In genomic region chr16:55390400-55390799, GRCm38 (mm10) we compare ENCODE assay signal across 28 mouse cellular contexts.
DNase-seq lines count a peak whose midpoint lies in the region; ATAC-seq and TF ChIP-seq lines count a peak whose summit lies in the region.
"Had no signal": no experiment of that assay in that cellular context is flagged by ENCODE, and none has a peak within 500 bp of the region (broad histone marks: within the 10 kb centered on the region; RNA-seq: fewer than 3 reads in every experiment).

No protein-coding gene starts in this region.

- no peak overlapping the region for H3K4me3 ChIP-seq in forebrain, postnatal 0 days (ENCODE audit: low read depth, low read length)
- no peak overlapping the region for H3K4me3 ChIP-seq in forebrain, embryonic 12.5 days (replicated peaks)
- H3K4me3 ChIP-seq: embryonic facial prominence, embryonic 13.5 days; embryonic facial prominence, embryonic 15.5 days; erythroblast, embryonic 14.5 days; forebrain, embryonic 10.5 days; forebrain, embryonic 13.5 days; forebrain, embryonic 15.5 days had no signal

- H3K27me3 ChIP-seq in forebrain, postnatal 0 days (ENCODE audit: insufficient read depth, low read length) = no peaks in the 10 kb centered on the region
- H3K27me3 ChIP-seq in forebrain, embryonic 12.5 days = no peaks in the 10 kb centered on the region
- H3K27me3 ChIP-seq: CH12.LX; embryonic facial prominence, embryonic 13.5 days; embryonic facial prominence, embryonic 15.5 days; forebrain, embryonic 13.5 days; forebrain, embryonic 15.5 days; Patski had no signal

- H3K4me2 ChIP-seq in forebrain, postnatal 0 days (ENCODE audit: low read depth) = no peak overlapping the region
- no peak overlapping the region for H3K4me2 ChIP-seq in forebrain, embryonic 12.5 days
- H3K4me2 ChIP-seq: embryonic facial prominence, embryonic 13.5 days; embryonic facial prominence, embryonic 15.5 days; forebrain, embryonic 13.5 days; forebrain, embryonic 15.5 days had no signal

- H3K36me3 ChIP-seq in forebrain, postnatal 0 days (ENCODE audit: insufficient read depth) = no peaks in the 10 kb centered on the region
- H3K36me3 ChIP-seq in forebrain, embryonic 12.5 days (replicated peaks) = no peaks in the 10 kb centered on the region
- H3K36me3 ChIP-seq: embryonic facial prominence, embryonic 13.5 days; embryonic facial prominence, embryonic 15.5 days; forebrain, embryonic 10.5 days; forebrain, embryonic 15.5 days; G1E had no signal

- no peaks in the 10 kb centered on the region for H3K9me3 ChIP-seq in forebrain, postnatal 0 days (ENCODE audit: low read length)
- H3K9me3 ChIP-seq in forebrain, embryonic 12.5 days = no peaks in the 10 kb centered on the region
- H3K9me3 ChIP-seq: embryonic facial prominence, embryonic 13.5 days; embryonic facial prominence, embryonic 15.5 days; forebrain, embryonic 10.5 days; forebrain, embryonic 13.5 days; forebrain, embryonic 15.5 days; G1E had no signal

- 66% methylated on average over 7 of the region's 7 CpGs for whole genome bisulfite sequencing in forebrain, postnatal 0 days
- 93% methylated on average over 7 of the region's 7 CpGs for WGBS in forebrain, embryonic 12.5 days

- peak; percentile 82 for ATAC-seq in forebrain, postnatal 0 days
- ATAC-seq in forebrain, embryonic 12.5 days (ENCODE audit: low FRiP score) = no peak
- ATAC-seq: activated CD4-positive, CD25-positive, alpha-beta regulatory T cell, adult 4 months; CD4-positive, CD25-positive, alpha-beta regulatory T cell, adult 4 months; forebrain, embryonic 13.5 days; forebrain, embryonic 15.5 days; Patski had no signal

- no peak overlapping the region for H3K9ac ChIP-seq in forebrain, postnatal 0 days
- H3K9ac ChIP-seq in forebrain, embryonic 12.5 days = no peak overlapping the region
- H3K9ac ChIP-seq: embryonic facial prominence, embryonic 13.5 days; embryonic facial prominence, embryonic 15.5 days; forebrain, embryonic 13.5 days; forebrain, embryonic 15.5 days had no signal

- no peaks in the 10 kb centered on the region for H3K4me1 ChIP-seq in forebrain, postnatal 0 days (ENCODE audit: insufficient read depth)
- no peaks in the 10 kb centered on the region for H3K4me1 ChIP-seq in forebrain, embryonic 12.5 days
- H3K4me1 ChIP-seq: embryonic facial prominence, embryonic 13.5 days; embryonic facial prominence, embryonic 15.5 days; forebrain, embryonic 10.5 days; forebrain, embryonic 13.5 days; forebrain, embryonic 15.5 days had no signal

- TF ChIP-seq CTCF in forebrain, postnatal 0 days (IDR thresholded peaks at IDR 0.05; ENCODE audit: low read depth) = no peak

- DNase-seq in forebrain, postnatal 0 days = peak; percentile 3
- peak; percentile 31 to 46 for DNase-seq in right cerebral cortex, postnatal 10 days (ENCODE audit: low spot score in 2 of 2)
- no peak for DNase-seq in right cerebral cortex, adult 18-20 months
- peak; percentile 14 for DNase-seq in brain, adult 2 months (ENCODE audit: low read depth, low spot score)
- DNase-seq in telencephalon, adult 2 months (ENCODE audit: low read depth, low spot score) = peak; percentile 2
- no peak for DNase-seq in spleen, adult 18-20 months
- DNase-seq: adrenal gland, adult 8-10 months; adrenal gland, postnatal 14 days; adrenal gland, postnatal 36 days; B cell, adult 2 months; cerebellum, adult 18-20 months; cerebellum, adult 8-10 months; cerebellum, adult 9-11 months; cerebellum, postnatal 14 days; cerebellum, postnatal 36 days; embryo, embryonic 11 days had no signal

- H3K27ac ChIP-seq in forebrain, postnatal 0 days (ENCODE audit: low read depth, low read length) = no peak overlapping the region
- H3K27ac ChIP-seq in forebrain, embryonic 12.5 days = no peak overlapping the region
- H3K27ac ChIP-seq: embryonic facial prominence, embryonic 13.5 days; embryonic facial prominence, embryonic 15.5 days; forebrain, embryonic 10.5 days; forebrain, embryonic 13.5 days; forebrain, embryonic 15.5 days had no signal

Comparison
In these comparisons a context has a peak if more than half of its experiments do, and no peak if none do; other contexts are left out.
1. DNase-seq: peak in forebrain, postnatal 0 days (single experiment), right cerebral cortex, postnatal 10 days (2 of 2), brain, adult 2 months (single experiment) and telencephalon, adult 2 months (single experiment); none in right cerebral cortex, adult 18-20 months (single experiment) and spleen, adult 18-20 months (0 of 2).